Mouse (Mus musculus) testis, adult 2 months (tissue): ENCODE measurements around the gene Tbx4. TPM values are rescaled to one million over a fixed set of nuclear protein-coding genes. Genes with fewer than 3 reads are reported as not detected.

Source experiments
- H3K27ac ChIP-seq: fragments of 200-500 bp; 2 replicates; pipeline ENCODE4 v1.5.1; 2012; ENCODE audit warnings: low read depth, low read length; ENCODE audit not compliant: control insufficient read depth, insufficient read depth
- H3K27me3 ChIP-seq: fragments of 200-500 bp; 2 replicates; pipeline ENCODE4 v1.6.1; 2012; ENCODE audit warnings: mild to moderate bottlenecking, low read length, moderate library complexity; ENCODE audit not compliant: control insufficient read depth, insufficient read depth
- H3K36me3 ChIP-seq: fragments of 200-500 bp; 2 replicates; pipeline ENCODE4 v1.6.1; 2012; ENCODE audit warnings: mild to moderate bottlenecking, low read length; ENCODE audit not compliant: control insufficient read depth, insufficient read depth
- H3K4me1 ChIP-seq: fragments of 200-500 bp; 2 replicates; pipeline ENCODE4 v1.6.1; 2012; ENCODE audit warnings: low read length; ENCODE audit not compliant: control insufficient read depth, insufficient read depth
- H3K4me3 ChIP-seq: fragments of 200-500 bp; 2 replicates; pipeline ENCODE4 v1.5.1; 2012; ENCODE audit warnings: low read depth, mild to moderate bottlenecking, low read length, moderate library complexity, mixed read lengths; ENCODE audit not compliant: control insufficient read depth
- CTCF ChIP-seq: fragments of 200-500 bp; IDR thresholded peaks from 2 replicates; pipeline ENCODE4 v1.5.1; 2012; ENCODE audit warnings: low read depth, mild to moderate bottlenecking, inconsistent platforms, low read length, moderate library complexity; ENCODE audit not compliant: control insufficient read depth, insufficient read depth, insufficient replicate concordance
- POLR2A ChIP-seq: fragments of 200-500 bp; IDR thresholded peaks from 2 replicates; pipeline ENCODE4 v1.6.1; 2012; ENCODE audit warnings: low read depth, mild to moderate bottlenecking, inconsistent platforms, low read length, moderate library complexity; ENCODE audit not compliant: control insufficient read depth
- polyA plus RNA-seq: library from polyadenylated mRNA; depleted of rRNA; stranded (reverse); fragments of >200 nt; gene quantifications from 2 replicates; pipeline ENCODE4 v1.2.3, GENCODE M21; 2012

Gene Tbx4
- polyA plus RNA-seq, 1 experiment: 0.61 TPM

GRCm38 (mm10) chr11:85948765-85949164 lies 62.5 kb downstream of the Tbx4 start:
- no peak for TF ChIP-seq POLR2A
- Histone ChIP-seq H3K36me3 (no peaks in the 10 kb centered on the region), H3K4me3 (no peak overlapping the region), H3K27me3 (no peaks in the 10 kb centered on the region), H3K4me1 (no peaks in the 10 kb centered on the region), H3K27ac (no peak overlapping the region)

- TF ChIP-seq CTCF (no peak), POLR2A (no peak)
- Histone ChIP-seq H3K4me3 (no peak overlapping the region), H3K27ac (no peak overlapping the region), H3K4me1 (no peaks in the 10 kb centered on the region), H3K36me3 (no peaks in the 10 kb centered on the region), H3K27me3 (no peaks in the 10 kb centered on the region)
Observed at GRCm38 (mm10) chr11:85949749-85950148, 63.5 kb downstream of the Tbx4 start.

GRCm38 (mm10) chr11:85952538-85952937 lies 66.3 kb downstream of the Tbx4 start:
- no peak overlapping the region for H3K27ac ChIP-seq
- H3K4me1 ChIP-seq: no peaks in the 10 kb centered on the region
- no peaks in the 10 kb centered on the region for H3K27me3 ChIP-seq
- H3K36me3 ChIP-seq: no peaks in the 10 kb centered on the region
- TF ChIP-seq POLR2A: no peak
- TF ChIP-seq CTCF: no peak
- no peak overlapping the region for H3K4me3 ChIP-seq

- TF ChIP-seq CTCF (no peak), POLR2A (no peak)
- Histone ChIP-seq H3K4me1 (no peaks in the 10 kb centered on the region), H3K4me3 (no peak overlapping the region), H3K36me3 (no peaks in the 10 kb centered on the region), H3K27me3 (no peaks in the 10 kb centered on the region), H3K27ac (no peak overlapping the region)
Observed at GRCm38 (mm10) chr11:85955611-85956010, 69.4 kb downstream of the Tbx4 start.

- TF ChIP-seq CTCF: no peak
Observed at GRCm38 (mm10) chr11:85956422-85956821, 70.2 kb downstream of the Tbx4 start.

GRCm38 (mm10) chr11:85956950-85957778 lies 70.9 kb downstream of the Tbx4 start:
- TF ChIP-seq CTCF (no peak), POLR2A (no peak)
- H3K4me3 ChIP-seq: no peak overlapping the region
- H3K36me3 ChIP-seq: no peaks in the 10 kb centered on the region
- H3K4me1 ChIP-seq: no peaks in the 10 kb centered on the region
- H3K27ac ChIP-seq: no peak overlapping the region
- H3K27me3 ChIP-seq: no peaks in the 10 kb centered on the region

More at GRCm38 (mm10) chr11:85956422-85956821, 70.2 kb downstream of the Tbx4 start:
- Histone ChIP-seq H3K27me3 (no peaks in the 10 kb centered on the region), H3K4me1 (no peaks in the 10 kb centered on the region), H3K36me3 (no peaks in the 10 kb centered on the region), H3K27ac (no peak overlapping the region), H3K4me3 (no peak overlapping the region)

GRCm38 (mm10) chr11:85959837-85960236 lies 73.6 kb downstream of the Tbx4 start:
- Histone ChIP-seq H3K4me1 (no peaks in the 10 kb centered on the region), H3K4me3 (no peak overlapping the region), H3K27ac (no peak overlapping the region), H3K36me3 (no peaks in the 10 kb centered on the region), H3K27me3 (no peaks in the 10 kb centered on the region)
- no peak for TF ChIP-seq POLR2A
- TF ChIP-seq CTCF: no peak
